Mouse (Mus musculus) CH12.LX (cell line): ENCODE results near the gene Pakap.

Experiments
- CTCF ChIP-seq, 2 experiments: IDR thresholded peaks in 1 of 2; conservative IDR thresholded peaks in 1 of 2; 2 replicates each; pipeline ENCODE4 v1.5.1; 2011 to 2012; ENCODE audit warnings: low read depth in 2 of 2, low read length in 2 of 2, improper control_type of control experiment in 1 of 2, inconsistent platforms in 1 of 2, mild to moderate bottlenecking in 1 of 2, moderate library complexity in 1 of 2
- EP300 ChIP-seq: IDR thresholded peaks from 2 replicates; pipeline ENCODE4 v1.6.1; 2011; ENCODE audit warnings: low read length, improper control_type of control experiment
- HCFC1 ChIP-seq: IDR thresholded peaks from 2 replicates; pipeline ENCODE4 v1.6.1; 2012; ENCODE audit warnings: low read depth, mild to moderate bottlenecking, inconsistent platforms, low read length, improper control_type of control experiment
- MAFK ChIP-seq: IDR thresholded peaks from 2 replicates; pipeline ENCODE4 v1.6.1; 2011; ENCODE audit warnings: low read length, improper control_type of control experiment; ENCODE audit not compliant: insufficient replicate concordance
- MAX ChIP-seq: IDR thresholded peaks from 2 replicates; pipeline ENCODE4 v1.6.1; 2011; ENCODE audit warnings: low read length, improper control_type of control experiment
- MEF2A ChIP-seq: IDR thresholded peaks from 2 replicates; pipeline ENCODE4 v1.6.1; 2014; ENCODE audit warnings: low read depth, mild to moderate bottlenecking, inconsistent platforms, low read length, improper control_type of control experiment, borderline replicate concordance
- NELFE ChIP-seq: IDR thresholded peaks from 2 replicates; pipeline ENCODE4 v1.6.1; 2011; ENCODE audit warnings: low read depth, low read length, improper control_type of control experiment
- POLR2A ChIP-seq: IDR thresholded peaks from 2 replicates; pipeline ENCODE4 v1.6.1; 2011; ENCODE audit warnings: low read depth, mild to moderate bottlenecking, improper control_type of control experiment, low read length
- RCOR1 ChIP-seq: conservative IDR thresholded peaks from 2 replicates; pipeline ENCODE4 v1.6.1; 2012; ENCODE audit warnings: low read depth, mild to moderate bottlenecking, inconsistent platforms, low read length, improper control_type of control experiment
- SMC3 ChIP-seq: IDR thresholded peaks from 2 replicates; pipeline ENCODE4 v1.6.1; 2011; ENCODE audit warnings: low read depth, low read length, improper control_type of control experiment
- TCF12 ChIP-seq: IDR thresholded peaks from 2 replicates; pipeline ENCODE4 v1.6.1; 2014; ENCODE audit warnings: low read depth, mild to moderate bottlenecking, inconsistent platforms, low read length, improper control_type of control experiment
- UBTF ChIP-seq: IDR thresholded peaks from 2 replicates; pipeline ENCODE4 v1.6.1; 2012; ENCODE audit warnings: low read depth, mild to moderate bottlenecking, inconsistent platforms, low read length, improper control_type of control experiment, moderate library complexity
- ZC3H11A ChIP-seq: IDR thresholded peaks from 2 replicates; pipeline ENCODE4 v1.6.1; 2012; ENCODE audit warnings: low read depth, mild to moderate bottlenecking, inconsistent platforms, low read length, improper control_type of control experiment
- ZNF384 ChIP-seq: IDR thresholded peaks from 2 replicates; pipeline ENCODE4 v1.6.1; 2012; ENCODE audit warnings: low read depth, low read length, improper control_type of control experiment, inconsistent platforms

- no peak for TF ChIP-seq POLR2A
- TF ChIP-seq HCFC1: no peak
- no peak for TF ChIP-seq NELFE
- no peak for TF ChIP-seq EP300
- no peak for TF ChIP-seq CTCF (conservative IDR thresholded peaks at IDR 0.05 in 1 of 2, IDR thresholded peaks at IDR 0.05 in 1 of 2; ENCODE audit: low read depth in 2 of 2, low read length in 2 of 2)
- TF ChIP-seq MAFK: no peak
- no peak for TF ChIP-seq UBTF
- TF ChIP-seq RCOR1: no peak
- no peak for TF ChIP-seq MAX
- TF ChIP-seq ZNF384: no peak
- no peak for TF ChIP-seq ZC3H11A
- no peak for TF ChIP-seq TCF12
- TF ChIP-seq SMC3: no peak
- TF ChIP-seq MEF2A: no peak
These were observed 56.8 kb downstream of the Pakap start for GRCm38 (mm10) chr4:57624819-57625218.
